ENCODE assay signal across 12 mouse cellular contexts in genomic region chr7:44647729-44648128, GRCm38 (mm10). TPM values are rescaled to one million over a fixed set of nuclear protein-coding genes. Genes with fewer than 3 reads are reported as not detected.
A peak's percentile ranks its signal among the peaks of the same experiment; 100 is the strongest.
DNase-seq lines count a peak whose midpoint lies in the region; ATAC-seq and TF ChIP-seq lines count a peak whose summit lies in the region.
"Had no signal": no experiment of that assay in that cellular context is flagged by ENCODE, and none has a peak within 500 bp of the region (broad histone marks: within the 10 kb centered on the region; RNA-seq: fewer than 3 reads in every experiment).

No protein-coding gene starts in this region.

- no peaks in the 10 kb centered on the region for H3K9me3 ChIP-seq in hindbrain, postnatal 0 days (ENCODE audit: low read length)
- H3K9me3 ChIP-seq in hindbrain, embryonic 11.5 days (ENCODE audit: control insufficient read depth, low read length) = no peaks in the 10 kb centered on the region
- H3K9me3 ChIP-seq in midbrain, embryonic 11.5 days (ENCODE audit: control insufficient read depth, low read length) = no peaks in the 10 kb centered on the region
- H3K9me3 ChIP-seq: hindbrain, embryonic 15.5 days; midbrain, embryonic 15.5 days; neural tube, embryonic 12.5 days had no signal

- H3K27ac ChIP-seq in hindbrain, postnatal 0 days = no peak overlapping the region
- no peak overlapping the region for H3K27ac ChIP-seq in hindbrain, embryonic 11.5 days (ENCODE audit: low read depth, low read length)
- H3K27ac ChIP-seq in midbrain, embryonic 11.5 days (ENCODE audit: low read depth, low read length) = no peak overlapping the region
- H3K27ac ChIP-seq: hindbrain, embryonic 15.5 days; macrophage; midbrain, embryonic 15.5 days; neural tube, embryonic 12.5 days had no signal

- H3K36me3 ChIP-seq in hindbrain, postnatal 0 days (ENCODE audit: insufficient read depth, low read length) = no peaks in the 10 kb centered on the region
- no peaks in the 10 kb centered on the region for H3K36me3 ChIP-seq in hindbrain, embryonic 11.5 days (ENCODE audit: control insufficient read depth, insufficient read depth, low read length)
- H3K36me3 ChIP-seq in midbrain, embryonic 11.5 days (ENCODE audit: control insufficient read depth, insufficient read depth, low read length) = no peaks in the 10 kb centered on the region
- H3K36me3 ChIP-seq: hindbrain, embryonic 15.5 days; midbrain, embryonic 15.5 days; neural tube, embryonic 12.5 days had no signal

- H3K4me1 ChIP-seq in hindbrain, postnatal 0 days (ENCODE audit: insufficient read depth, low read length) = no peaks in the 10 kb centered on the region
- H3K4me1 ChIP-seq in hindbrain, embryonic 11.5 days (replicated peaks; ENCODE audit: control insufficient read depth, insufficient read depth, low read length) = no peaks in the 10 kb centered on the region
- H3K4me1 ChIP-seq in midbrain, embryonic 11.5 days (ENCODE audit: control insufficient read depth, insufficient read depth, low read length) = no peaks in the 10 kb centered on the region
- H3K4me1 ChIP-seq: neural tube, embryonic 12.5 days had no signal

- 0 out of 2 replicates have a peak, but pooled peaks cover 5% of the 10 kb centered on the region for H3K27me3 ChIP-seq in hindbrain, postnatal 0 days (ENCODE audit: insufficient read depth, low read length)
- peaks cover 8% of the 10 kb centered on the region for H3K27me3 ChIP-seq in hindbrain, embryonic 11.5 days (ENCODE audit: control insufficient read depth, insufficient read depth, low read length)
- H3K27me3 ChIP-seq in midbrain, embryonic 11.5 days (ENCODE audit: control insufficient read depth, insufficient read depth, low read length) = peaks cover 6% of the 10 kb centered on the region

- no peak overlapping the region for H3K4me3 ChIP-seq in hindbrain, postnatal 0 days (ENCODE audit: low read length)
- no peak overlapping the region for H3K4me3 ChIP-seq in hindbrain, embryonic 11.5 days (ENCODE audit: low read depth, low read length)
- H3K4me3 ChIP-seq in midbrain, embryonic 11.5 days (ENCODE audit: low read depth, low read length) = no peak overlapping the region
- H3K4me3 ChIP-seq: hindbrain, embryonic 15.5 days; midbrain, embryonic 15.5 days; neural tube, embryonic 12.5 days had no signal

- WGBS in hindbrain, postnatal 0 days = 78% methylated on average over 10 of the region's 10 CpGs
- 70% methylated on average over 10 of the region's 10 CpGs for WGBS in hindbrain, embryonic 11.5 days
- WGBS in midbrain, embryonic 11.5 days = 80% methylated on average over 10 of the region's 10 CpGs

- no peak overlapping the region for H3K4me2 ChIP-seq in hindbrain, postnatal 0 days (ENCODE audit: low read depth, low read length)
- no peak overlapping the region for H3K4me2 ChIP-seq in hindbrain, embryonic 11.5 days (replicated peaks; ENCODE audit: low read depth, low read length)
- H3K4me2 ChIP-seq in midbrain, embryonic 11.5 days = no peak overlapping the region
- H3K4me2 ChIP-seq: hindbrain, embryonic 15.5 days; midbrain, embryonic 15.5 days; neural tube, embryonic 12.5 days had no signal

- peak; percentile 46; the same call in 1 of the 2 replicates for ATAC-seq in hindbrain, postnatal 0 days
- no peak for ATAC-seq in hindbrain, embryonic 11.5 days (ENCODE audit: low FRiP score)
- no peak for ATAC-seq in midbrain, embryonic 11.5 days (ENCODE audit: low FRiP score)

- no peak overlapping the region for H3K9ac ChIP-seq in hindbrain, postnatal 0 days (replicated peaks; ENCODE audit: low read length)
- no peak overlapping the region for H3K9ac ChIP-seq in hindbrain, embryonic 11.5 days (ENCODE audit: low read depth, low read length)
- H3K9ac ChIP-seq in midbrain, embryonic 11.5 days (ENCODE audit: low read length) = no peak overlapping the region
- H3K9ac ChIP-seq: hindbrain, embryonic 15.5 days; midbrain, embryonic 15.5 days; neural tube, embryonic 12.5 days had no signal

- no peak for DNase-seq in hindbrain, postnatal 0 days (ENCODE audit: low spot score)
- no peak for DNase-seq in hindbrain, embryonic 11.5 days (ENCODE audit: low spot score)
- peak; percentile 49 for DNase-seq in heart, postnatal 4 days
- peak; percentile 65 for DNase-seq in lung, postnatal 14 days
- DNase-seq in midbrain, embryonic 11.5 days (ENCODE audit: low spot score, missing footprints) = no peak
- no peak for DNase-seq in frontal cortex, postnatal 25 days (ENCODE audit: low spot score in 2 of 2)
- DNase-seq in natural killer cell, adult 2 months (ENCODE audit: low spot score in 2 of 2) = no peak

- TF ChIP-seq CTCF in hindbrain, postnatal 0 days (IDR thresholded peaks at IDR 0.05; ENCODE audit: low read depth) = no peak

RNA-seq across cellular contexts. Expression of gene Myh14, which starts 22.9 kb away (rescaled TPM):
- total RNA-seq in hindbrain, postnatal 0 days (2014; rRNA removed) = 9.7 and 10.9 TPM in 2 replicates
- 9.3 and 10.6 TPM in 2 replicates for polyA plus RNA-seq in hindbrain, postnatal 0 days (2015; fragmentation: Nextera tagmentation; extraction: Ambion mirVana)
- 1.9 and 2.3 TPM in 2 replicates for polyA plus RNA-seq in hindbrain, embryonic 11.5 days (2014; fragmentation: Nextera tagmentation; extraction: Ambion mirVana)
- total RNA-seq in heart, postnatal 4 days (2021) = 10 to 100 TPM; 11.8 to 14.3 TPM
- polyA plus RNA-seq in midbrain, embryonic 11.5 days (2014; fragmentation: Nextera tagmentation; extraction: Ambion mirVana) = 1.1 and 1.3 TPM in 2 replicates
- total RNA-seq: common myeloid progenitor, adult 5-6 weeks had no signal
- polyA plus RNA-seq: macrophage had no signal

RNA-seq across cellular contexts. Expression of gene Kcnc3, which starts 57.3 kb away (rescaled TPM):
- 24.7 and 37.0 TPM in 2 replicates for total RNA-seq in hindbrain, postnatal 0 days (2014; rRNA removed)
- 8.0 and 8.2 TPM in 2 replicates for polyA plus RNA-seq in hindbrain, postnatal 0 days (2015; fragmentation: Nextera tagmentation; extraction: Ambion mirVana)
- polyA plus RNA-seq in hindbrain, embryonic 11.5 days (2014; fragmentation: Nextera tagmentation; extraction: Ambion mirVana) = 1.4 and 2.1 TPM in 2 replicates
- under 1 TPM; 0.38 to 0.43 TPM for total RNA-seq in heart, postnatal 4 days (2021)
- polyA plus RNA-seq in midbrain, embryonic 11.5 days (2014; fragmentation: Nextera tagmentation; extraction: Ambion mirVana) = 0.86 and 1.3 TPM in 2 replicates

Comparison
In these comparisons a context has a peak if more than half of its experiments do, and no peak if none do; other contexts are left out.
1. DNase-seq: peak in heart, postnatal 4 days (single experiment) and lung, postnatal 14 days (single experiment); none in hindbrain, postnatal 0 days (single experiment), hindbrain, embryonic 11.5 days (single experiment), midbrain, embryonic 11.5 days (single experiment), frontal cortex, postnatal 25 days (0 of 2) and natural killer cell, adult 2 months (0 of 2).